Mouse (Mus musculus): ENCODE measurements around the gene Arl6ip1. TPM values are rescaled to one million over a fixed set of nuclear protein-coding genes. Genes with fewer than 3 reads are reported as not detected.
"Not testable (repeated sequence)": the region's sequence is repeated elsewhere in the genome, so short reads cannot be mapped to it uniquely, and the experiment has no call there.

Arl6ip1 gene
- polyA plus RNA-seq (2017; shearing (Covaris generic)): 100 to 1,000 TPM; 345 to 818 (median 446) TPM

- peak; percentile 96 for ATAC-seq
These were observed at the start of gene Arl6ip1 for GRCm38 (mm10) chr7:118129430-118130041. Gene Arl6ip1 (minus strand): TSS chr7:118129662.

GRCm38 (mm10) chr7:118175821-118176355, 46.4 kb upstream of the Arl6ip1 start:
- no peak for ATAC-seq

- not testable (repeated sequence) for ATAC-seq
These were observed 40.7 kb upstream of the Arl6ip1 start for GRCm38 (mm10) chr7:118170125-118170524.

GRCm38 (mm10) chr7:118163006-118163405, 33.5 kb upstream of the Arl6ip1 start:
- no peak for ATAC-seq

GRCm38 (mm10) chr7:118160121-118160520, 30.7 kb upstream of the Arl6ip1 start:
- ATAC-seq: no peak

GRCm38 (mm10) chr7:118156461-118156860, 27.0 kb upstream of the Arl6ip1 start:
- ATAC-seq: no peak

GRCm38 (mm10) chr7:118154150-118154549, 24.7 kb upstream of the Arl6ip1 start:
- no peak for ATAC-seq

GRCm38 (mm10) chr7:118143602-118144001, 14.1 kb upstream of the Arl6ip1 start:
- ATAC-seq: no peak

GRCm38 (mm10) chr7:118143123-118143522, 13.7 kb upstream of the Arl6ip1 start:
- ATAC-seq: no peak

GRCm38 (mm10) chr7:118141271-118141670, 11.8 kb upstream of the Arl6ip1 start:
- no peak for ATAC-seq

GRCm38 (mm10) chr7:118135128-118135527, 5.7 kb upstream of the Arl6ip1 start:
- no peak for ATAC-seq

- peak; percentile 6 for ATAC-seq
These were observed 485 bp downstream of the Arl6ip1 start for GRCm38 (mm10) chr7:118128925-118129429.

GRCm38 (mm10) chr7:118126219-118126875, 3.1 kb downstream of the Arl6ip1 start:
- ATAC-seq: no peak

GRCm38 (mm10) chr7:118125736-118126135, 3.7 kb downstream of the Arl6ip1 start:
- ATAC-seq: no peak

- ATAC-seq: no peak
These were observed 5.7 kb downstream of the Arl6ip1 start for GRCm38 (mm10) chr7:118123512-118124411.

GRCm38 (mm10) chr7:118122235-118122634, 7.2 kb downstream of the Arl6ip1 start:
- no peak for ATAC-seq

- no peak for ATAC-seq
These were observed 8.8 kb downstream of the Arl6ip1 start for GRCm38 (mm10) chr7:118120654-118121053.

- ATAC-seq: peak; percentile 72
These were observed 9.5 kb downstream of the Arl6ip1 start for GRCm38 (mm10) chr7:118119946-118120345.

GRCm38 (mm10) chr7:118119142-118119541, 10.3 kb downstream of the Arl6ip1 start:
- no peak for ATAC-seq

GRCm38 (mm10) chr7:118118426-118118825, 11.0 kb downstream of the Arl6ip1 start:
- no peak for ATAC-seq

- ATAC-seq: no peak
These were observed 11.8 kb downstream of the Arl6ip1 start for GRCm38 (mm10) chr7:118117539-118118210.
